Mouse (Mus musculus): ENCODE measurements around the gene Rarb.
A peak's percentile ranks its signal among the peaks of the same experiment; 100 is the strongest.

Rarb gene

GRCm38 (mm10) chr14:16525137-16525924 lies 293.6 kb downstream of the Rarb start:
- no peak for DNase-seq

- DNase-seq, result no peak
Measured at GRCm38 (mm10) chr14:16522852-16523251, 296.1 kb downstream of the Rarb start.

- no peak for DNase-seq
Measured at GRCm38 (mm10) chr14:16519588-16520167, 299.3 kb downstream of the Rarb start.

GRCm38 (mm10) chr14:16517958-16518357 lies 301.0 kb downstream of the Rarb start:
- DNase-seq, result no peak

- DNase-seq, result no peak
Measured at GRCm38 (mm10) chr14:16515731-16516130, 303.2 kb downstream of the Rarb start.

GRCm38 (mm10) chr14:16510574-16510973 lies 308.4 kb downstream of the Rarb start:
- DNase-seq, result no peak

- no peak for DNase-seq
Measured at GRCm38 (mm10) chr14:16509825-16510224, 309.1 kb downstream of the Rarb start.

- no peak for DNase-seq
Measured at GRCm38 (mm10) chr14:16508760-16509159, 310.2 kb downstream of the Rarb start.

- no peak for DNase-seq
Measured at GRCm38 (mm10) chr14:16497226-16497661, 321.7 kb downstream of the Rarb start.

GRCm38 (mm10) chr14:16483656-16484380 lies 335.1 kb downstream of the Rarb start:
- DNase-seq, result peak; percentile 57

GRCm38 (mm10) chr14:16480621-16481020 lies 338.3 kb downstream of the Rarb start:
- DNase-seq, result peak; percentile 53

GRCm38 (mm10) chr14:16479521-16479920 lies 339.4 kb downstream of the Rarb start:
- no peak for DNase-seq

- no peak for DNase-seq
Measured at GRCm38 (mm10) chr14:16478606-16479323, 340.2 kb downstream of the Rarb start.

- DNase-seq, result no peak
Measured at GRCm38 (mm10) chr14:16448269-16448987, 370.5 kb downstream of the Rarb start.

GRCm38 (mm10) chr14:16447587-16447986 lies 371.4 kb downstream of the Rarb start:
- no peak for DNase-seq

GRCm38 (mm10) chr14:16444859-16445258 lies 374.1 kb downstream of the Rarb start:
- DNase-seq, result no peak

GRCm38 (mm10) chr14:16439385-16440126 lies 379.4 kb downstream of the Rarb start:
- DNase-seq, result no peak

GRCm38 (mm10) chr14:16437386-16437785 lies 381.6 kb downstream of the Rarb start:
- no peak for DNase-seq

GRCm38 (mm10) chr14:16434396-16435171 lies 384.4 kb downstream of the Rarb start:
- peak; percentile 50 for DNase-seq

- no peak for DNase-seq
Measured at GRCm38 (mm10) chr14:16433206-16433605, 385.8 kb downstream of the Rarb start.

- DNase-seq, result no peak
Measured at GRCm38 (mm10) chr14:16432550-16432949, 386.4 kb downstream of the Rarb start.

Measured in kidney, adult 11 months (tissue).